Mouse (Mus musculus) embryonic facial prominence, embryonic 13.5 days (tissue): ENCODE data around the gene Sp140. TPM values are rescaled to one million over a fixed set of nuclear protein-coding genes. Genes with fewer than 3 reads are reported as not detected.
"Not testable (repeated sequence)": the region's sequence is repeated elsewhere in the genome, so short reads cannot be mapped to it uniquely, and the experiment has no call there.

Experiments
- ATAC-seq: fragments of 200-750 bp; cut with Nextera tagmentation; 2 replicates; pipeline ENCODE4 v1.8.0; 2017; ENCODE audit warnings: low read depth; ENCODE audit not compliant: insufficient number of reproducible peaks, insufficient read depth, low FRiP score, low TSS enrichment
- H3K27ac ChIP-seq: fragments of 300-500 bp; sonication (generic); 2 replicates; pipeline ENCODE4 v1.5.1; 2015; ENCODE audit warnings: moderate library complexity, mild to moderate bottlenecking, inconsistent platforms
- H3K27me3 ChIP-seq: fragments of 300-500 bp; sonication (generic); 2 replicates; pipeline ENCODE4 v1.6.1; 2015; ENCODE audit warnings: mild to moderate bottlenecking, inconsistent platforms
- H3K36me3 ChIP-seq: fragments of 300-500 bp; sonication (generic); 2 replicates; pipeline ENCODE4 v1.6.1; 2015; ENCODE audit warnings: mild to moderate bottlenecking, inconsistent platforms
- H3K4me1 ChIP-seq: fragments of 300-500 bp; sonication (generic); 2 replicates; pipeline ENCODE4 v1.6.1; 2015; ENCODE audit warnings: inconsistent platforms
- H3K4me2 ChIP-seq: fragments of 300-500 bp; sonication (generic); 2 replicates; pipeline ENCODE4 v1.6.1; 2015; ENCODE audit warnings: moderate library complexity, mild to moderate bottlenecking, inconsistent platforms
- H3K4me3 ChIP-seq: fragments of 300-500 bp; sonication (generic); 2 replicates; pipeline ENCODE4 v1.5.1; 2015; ENCODE audit warnings: mild to moderate bottlenecking, inconsistent platforms
- H3K9ac ChIP-seq: fragments of 300-500 bp; sonication (generic); 2 replicates; pipeline ENCODE4 v1.6.1; 2015; ENCODE audit warnings: mild to moderate bottlenecking, inconsistent platforms
- H3K9me3 ChIP-seq: fragments of 300-500 bp; sonication (generic); 2 replicates; pipeline ENCODE4 v1.6.1; 2016; ENCODE audit warnings: inconsistent platforms
- WGBS: fragments of 180-500 bp; shearing (Covaris S2); methylation state at CpG from one replicate; pipeline ENCODE4 v1.1.7; 2015; ENCODE audit warnings: mixed read lengths; 5-methylcytosine and 5-hydroxymethylcytosine counted together
- polyA plus RNA-seq: library from polyadenylated mRNA; unstranded; fragments of >200 nt; fragmentation: Nextera tagmentation; extraction: Ambion mirVana; gene quantifications from 2 replicates; pipeline ENCODE4 v1.2.1, GENCODE M21; 2015

The Sp140 gene
- polyA plus RNA-seq, 1 experiment from 2014 or later: 1.2 TPM

GRCm38 (mm10) chr1:85650524-85650923, 50.3 kb downstream of the Sp140 start:
- not testable (repeated sequence) for H3K9ac ChIP-seq, ATAC-seq, H3K9me3 ChIP-seq, H3K27ac ChIP-seq, H3K4me3 ChIP-seq, H3K4me2 ChIP-seq, H3K4me1 ChIP-seq, H3K36me3 ChIP-seq, H3K27me3 ChIP-seq
- WGBS: 67% methylated on average over 4 of the region's 5 CpGs

DNA sequence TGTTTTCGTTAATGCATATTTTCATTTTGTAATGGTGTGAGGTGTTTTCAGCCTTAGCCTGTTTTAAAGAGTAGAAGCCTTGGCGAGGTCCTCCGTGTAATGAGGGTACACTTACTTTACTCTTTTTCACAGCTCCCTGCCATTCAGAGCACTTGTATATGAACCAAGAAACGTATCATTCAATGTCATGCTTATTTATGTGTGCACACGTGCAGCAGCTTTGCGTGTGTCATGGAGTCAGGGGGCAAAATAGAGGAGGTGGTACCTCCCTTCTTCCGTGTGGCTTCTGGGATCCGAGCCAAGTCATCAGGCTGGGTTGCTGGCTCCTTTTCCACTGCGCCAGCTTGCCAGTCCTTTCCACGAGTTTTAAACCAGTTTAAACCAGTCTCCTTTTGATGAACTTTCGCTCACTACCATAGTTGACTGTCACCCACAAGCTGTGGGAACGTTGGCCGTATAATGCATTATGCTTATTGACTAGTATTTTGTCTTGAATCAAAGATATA, 51.6 kb downstream of the Sp140 start:
- not testable (repeated sequence) for H3K9me3 ChIP-seq, H3K4me2 ChIP-seq, H3K27me3 ChIP-seq, H3K27ac ChIP-seq, H3K4me1 ChIP-seq, H3K9ac ChIP-seq, H3K36me3 ChIP-seq, ATAC-seq, H3K4me3 ChIP-seq
- 78% methylated on average over 13 of the region's 13 CpGs for WGBS

- not testable (repeated sequence) for H3K4me3 ChIP-seq, H3K9ac ChIP-seq, H3K27me3 ChIP-seq, H3K36me3 ChIP-seq, H3K4me2 ChIP-seq, ATAC-seq, H3K4me1 ChIP-seq, H3K27ac ChIP-seq, H3K9me3 ChIP-seq
- WGBS: 97% methylated on average over 2 of the region's 2 CpGs
These were observed 57.0 kb downstream of the Sp140 start for GRCm38 (mm10) chr1:85657211-85657610.

GRCm38 (mm10) chr1:85664266-85664665, 64.1 kb downstream of the Sp140 start:
- Histone ChIP-seq H3K27ac (no peak overlapping the region), H3K9me3 (no peaks in the 10 kb centered on the region), H3K36me3 (no peaks in the 10 kb centered on the region), H3K4me2 (no peak overlapping the region), H3K4me1 (no peaks in the 10 kb centered on the region), H3K4me3 (no peak overlapping the region), H3K27me3 (no peaks in the 10 kb centered on the region), H3K9ac (no peak overlapping the region)
- no peak for ATAC-seq

DNA sequence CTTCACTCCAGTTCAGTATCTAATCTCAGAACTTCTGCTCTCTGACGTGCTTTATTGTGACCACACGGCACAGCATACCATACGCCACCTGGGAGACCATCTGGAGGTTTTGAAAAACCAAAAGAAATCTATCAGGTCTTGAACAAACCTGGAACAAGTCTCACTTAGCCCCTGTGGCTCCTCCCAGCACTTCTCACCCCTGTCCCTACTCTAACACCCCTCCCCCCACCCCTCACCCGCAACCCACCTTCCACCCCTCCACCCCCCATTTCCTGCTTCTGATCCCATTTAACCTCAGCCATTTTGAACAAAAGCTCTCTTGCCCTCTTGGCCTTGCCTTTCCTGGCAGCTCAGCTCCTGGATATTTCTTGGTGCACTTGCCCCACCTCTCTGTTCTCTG, 80.0 kb downstream of the Sp140 start:
- ATAC-seq: no peak
- WGBS: 39% methylated on average over 4 of the region's 4 CpGs
- H3K4me1 ChIP-seq: no peaks in the 10 kb centered on the region

GRCm38 (mm10) chr1:85686666-85687065, 86.5 kb downstream of the Sp140 start:
- Histone ChIP-seq H3K4me3 (no peak overlapping the region), H3K27ac (no peak overlapping the region), H3K36me3 (no peaks in the 10 kb centered on the region), H3K27me3 (no peaks in the 10 kb centered on the region), H3K4me2 (no peak overlapping the region), H3K9ac (no peak overlapping the region), H3K4me1 (no peaks in the 10 kb centered on the region), H3K9me3 (no peaks in the 10 kb centered on the region)
- no peak for ATAC-seq
- 72% methylated on average over 5 of the region's 5 CpGs for WGBS

More for the DNA sequence above, 80.0 kb downstream of the Sp140 start:
- Histone ChIP-seq H3K4me2 (no peak overlapping the region), H3K36me3 (no peaks in the 10 kb centered on the region), H3K9ac (no peak overlapping the region), H3K27ac (no peak overlapping the region), H3K9me3 (no peaks in the 10 kb centered on the region), H3K27me3 (no peaks in the 10 kb centered on the region), H3K4me3 (no peak overlapping the region)

GRCm38 (mm10) chr1:85687346-85687745, 87.2 kb downstream of the Sp140 start:
- H3K9me3 ChIP-seq: no peaks in the 10 kb centered on the region
- WGBS: 21% methylated on average over 5 of the region's 5 CpGs
- H3K36me3 ChIP-seq: no peaks in the 10 kb centered on the region
- no peak overlapping the region for H3K4me2 ChIP-seq
- H3K27me3 ChIP-seq: no peaks in the 10 kb centered on the region
- H3K4me3 ChIP-seq: no peak overlapping the region
- no peak overlapping the region for H3K9ac ChIP-seq
- no peaks in the 10 kb centered on the region for H3K4me1 ChIP-seq
- H3K27ac ChIP-seq: no peak overlapping the region
- no peak for ATAC-seq

DNA sequence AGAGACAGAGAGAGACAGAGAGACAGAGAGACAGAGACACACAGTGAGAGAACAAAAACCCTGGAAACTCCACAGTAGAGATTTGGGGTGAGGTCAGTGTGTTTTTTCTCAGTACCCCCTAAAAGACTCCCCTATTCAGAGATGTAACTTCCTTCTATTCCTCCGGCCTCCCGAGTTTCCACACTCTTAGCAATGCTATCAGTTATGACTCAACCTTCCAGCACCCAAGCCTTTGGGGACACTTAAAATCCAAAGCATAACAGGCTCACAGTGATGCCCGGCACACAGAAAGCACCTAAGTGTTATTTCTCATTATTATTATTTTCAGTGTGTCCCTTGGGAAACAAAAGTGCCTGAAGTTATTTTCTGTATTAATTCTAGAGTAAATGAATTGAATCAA, 90.4 kb downstream of the Sp140 start:
- Histone ChIP-seq H3K9ac (no peak overlapping the region), H3K36me3 (no peaks in the 10 kb centered on the region), H3K4me1 (no peaks in the 10 kb centered on the region), H3K27ac (no peak overlapping the region), H3K27me3 (no peaks in the 10 kb centered on the region), H3K9me3 (no peaks in the 10 kb centered on the region), H3K4me2 (no peak overlapping the region), H3K4me3 (no peak overlapping the region)
- 82% methylated on average over 3 of the region's 3 CpGs for WGBS
- ATAC-seq: no peak

GRCm38 (mm10) chr1:85692281-85692680, 92.1 kb downstream of the Sp140 start:
- Histone ChIP-seq H3K9me3 (no peaks in the 10 kb centered on the region), H3K27ac (no peak overlapping the region), H3K4me3 (no peak overlapping the region), H3K4me1 (no peaks in the 10 kb centered on the region), H3K4me2 (no peak overlapping the region), H3K9ac (no peak overlapping the region), H3K36me3 (no peaks in the 10 kb centered on the region), H3K27me3 (no peaks in the 10 kb centered on the region)
- ATAC-seq: no peak
- 72% methylated on average over 1 of the region's 1 CpGs for whole genome bisulfite sequencing

GRCm38 (mm10) chr1:85693280-85693679, 93.1 kb downstream of the Sp140 start:
- no peak for ATAC-seq
- no peak overlapping the region for H3K9ac ChIP-seq
- H3K4me3 ChIP-seq: no peak overlapping the region
- H3K27me3 ChIP-seq: no peaks in the 10 kb centered on the region
- no peak overlapping the region for H3K4me2 ChIP-seq
- H3K9me3 ChIP-seq: no peaks in the 10 kb centered on the region
- 70% methylated on average over 3 of the region's 3 CpGs for WGBS
- H3K36me3 ChIP-seq: no peaks in the 10 kb centered on the region
- H3K4me1 ChIP-seq: no peaks in the 10 kb centered on the region
- no peak overlapping the region for H3K27ac ChIP-seq

Other genes starting within 250 kb of the Sp140 start
- not detected in 2 replicates for gene G530012D18Rik, start 24.7 kb upstream of the Sp140 start, polyA plus RNA-seq
- gene Sp110, start 1.6 kb upstream of the Sp140 start, polyA plus RNA-seq: 1.1 and 1.2 TPM in 2 replicates
- 1.0 and 1.2 TPM in 2 replicates for gene Sp100, start 49.6 kb downstream of the Sp140 start, polyA plus RNA-seq
- 1.8 and 2.2 TPM in 2 replicates for gene A630001G21Rik, start 178.3 kb downstream of the Sp140 start, polyA plus RNA-seq
- gene Cab39, start 193.1 kb downstream of the Sp140 start, polyA plus RNA-seq: 29.2 and 31.7 TPM in 2 replicates